Mouse (Mus musculus): ENCODE measurements around the gene Haus8. TPM values are rescaled to one million over a fixed set of nuclear protein-coding genes. Genes with fewer than 3 reads are reported as not detected.
"Not testable (repeated sequence)": the region's sequence is repeated elsewhere in the genome, so short reads cannot be mapped to it uniquely, and the experiment has no call there.

The Haus8 gene
- 60.8 and 61.4 TPM in 2 replicates for polyA plus RNA-seq (2016; fragmentation: Nextera tagmentation; extraction: Ambion mirVana)

- WGBS, result under 1% methylated on average over 84 of the region's 84 CpGs
- DNase-seq (ENCODE audit: low spot score), result peak; percentile 97
- no peaks in the 10 kb centered on the region for H3K9me3 ChIP-seq (replicated peaks)
- H3K27ac ChIP-seq (replicated peaks), result peak within 1 kb of the TSS; percentile 89
- peak within 1 kb of the TSS; percentile 92 for H3K4me3 ChIP-seq
- H3K36me3 ChIP-seq, result peaks cover 14% of the 10 kb centered on the region
- H3K4me1 ChIP-seq, result peaks cover 37% of the 10 kb centered on the region
- H3K27me3 ChIP-seq (ENCODE audit: low read depth, poor library complexity, severe bottlenecking), result no peaks in the 10 kb centered on the region
Measured at GRCm38 (mm10) chr8:71272286-71273150, at the start of gene Haus8, which contains the start of gene Myo9b. TSS of gene Haus8 (minus strand) at chr8:71272934. TSS of gene Myo9b (plus strand) at chr8:71272714.

GRCm38 (mm10) chr8:71319760-71320159 is 47.0 kb upstream of the Haus8 start:
- H3K9me3 ChIP-seq (replicated peaks); H3K27me3 ChIP-seq (ENCODE audit: low read depth, poor library complexity, severe bottlenecking); DNase-seq (ENCODE audit: low spot score); H3K4me1 ChIP-seq; H3K4me3 ChIP-seq; H3K27ac ChIP-seq (replicated peaks): not testable (repeated sequence)
- 86% methylated on average over 2 of the region's 2 CpGs for WGBS
- peaks cover 69% of the 10 kb centered on the region for H3K36me3 ChIP-seq

GRCm38 (mm10) chr8:71318610-71319009 is 45.9 kb upstream of the Haus8 start:
- WGBS, result 78% methylated on average over 5 of the region's 5 CpGs
- not testable (repeated sequence) for H3K27ac ChIP-seq (replicated peaks)

GRCm38 (mm10) chr8:71316486-71317031 is 43.8 kb upstream of the Haus8 start:
- no peak for DNase-seq (ENCODE audit: low spot score)
- Histone ChIP-seq H3K27me3 (ENCODE audit: low read depth, poor library complexity, severe bottlenecking) (no peaks in the 10 kb centered on the region), H3K36me3 (peaks cover 40% of the 10 kb centered on the region), H3K9me3 (replicated peaks) (no peaks in the 10 kb centered on the region), H3K4me3 (no peak overlapping the region), H3K27ac (replicated peaks) (no peak overlapping the region), H3K4me1 (peaks cover 12% of the 10 kb centered on the region)

More at GRCm38 (mm10) chr8:71318610-71319009, 45.9 kb upstream of the Haus8 start:
- H3K4me3 ChIP-seq; H3K27me3 ChIP-seq (ENCODE audit: low read depth, poor library complexity, severe bottlenecking); H3K9me3 ChIP-seq (replicated peaks); H3K4me1 ChIP-seq; DNase-seq (ENCODE audit: low spot score): not testable (repeated sequence)
- H3K36me3 ChIP-seq, result peaks cover 60% of the 10 kb centered on the region

GRCm38 (mm10) chr8:71315972-71316371 is 43.2 kb upstream of the Haus8 start:
- Histone ChIP-seq H3K9me3 (replicated peaks) (no peaks in the 10 kb centered on the region), H3K4me1 (peaks cover 12% of the 10 kb centered on the region), H3K27ac (replicated peaks) (no peak overlapping the region), H3K4me3 (no peak overlapping the region), H3K27me3 (ENCODE audit: low read depth, poor library complexity, severe bottlenecking) (no peaks in the 10 kb centered on the region), H3K36me3 (peaks cover 35% of the 10 kb centered on the region)
- DNase-seq (ENCODE audit: low spot score), result no peak
- 92% methylated on average over 5 of the region's 5 CpGs for WGBS

GRCm38 (mm10) chr8:71313951-71314350 is 41.2 kb upstream of the Haus8 start:
- Histone ChIP-seq H3K4me3 (no peak overlapping the region), H3K36me3 (peaks cover 34% of the 10 kb centered on the region), H3K27ac (replicated peaks) (no peak overlapping the region), H3K9me3 (replicated peaks) (no peaks in the 10 kb centered on the region), H3K27me3 (ENCODE audit: low read depth, poor library complexity, severe bottlenecking) (no peaks in the 10 kb centered on the region), H3K4me1 (peaks cover 12% of the 10 kb centered on the region)
- DNase-seq (ENCODE audit: low spot score), result no peak
- 82% methylated on average over 2 of the region's 2 CpGs for WGBS

GRCm38 (mm10) chr8:71312700-71313099 is 40.0 kb upstream of the Haus8 start:
- peak overlapping the region; percentile 42; the same call in 1 of the 2 replicates for H3K27ac ChIP-seq (replicated peaks)
- 74% methylated on average over 1 of the region's 1 CpGs for WGBS
- DNase-seq (ENCODE audit: low spot score), result no peak
- peaks cover 12% of the 10 kb centered on the region for H3K4me1 ChIP-seq
- peaks cover 29% of the 10 kb centered on the region for H3K36me3 ChIP-seq
- H3K9me3 ChIP-seq (replicated peaks), result no peaks in the 10 kb centered on the region
- H3K27me3 ChIP-seq (ENCODE audit: low read depth, poor library complexity, severe bottlenecking), result no peaks in the 10 kb centered on the region
- H3K4me3 ChIP-seq, result no peak overlapping the region

GRCm38 (mm10) chr8:71310446-71310845 is 37.7 kb upstream of the Haus8 start:
- Histone ChIP-seq H3K4me3 (no peak overlapping the region), H3K27me3 (ENCODE audit: low read depth, poor library complexity, severe bottlenecking) (no peaks in the 10 kb centered on the region), H3K27ac (replicated peaks) (no peak overlapping the region), H3K36me3 (peaks cover 14% of the 10 kb centered on the region), H3K9me3 (replicated peaks) (no peaks in the 10 kb centered on the region), H3K4me1 (peaks cover 12% of the 10 kb centered on the region)
- WGBS, result 80% methylated on average over 6 of the region's 6 CpGs
- DNase-seq (ENCODE audit: low spot score), result no peak

GRCm38 (mm10) chr8:71307913-71308312 is 35.2 kb upstream of the Haus8 start:
- no peaks in the 10 kb centered on the region for H3K27me3 ChIP-seq (ENCODE audit: low read depth, poor library complexity, severe bottlenecking)
- WGBS, result 92% methylated on average over 4 of the region's 4 CpGs
- H3K4me3 ChIP-seq, result no peak overlapping the region
- no peaks in the 10 kb centered on the region; the same call in 1 of the 2 replicates for H3K9me3 ChIP-seq (replicated peaks)
- H3K27ac ChIP-seq (replicated peaks), result no peak overlapping the region
- peaks cover 8% of the 10 kb centered on the region for H3K4me1 ChIP-seq
- DNase-seq (ENCODE audit: low spot score), result no peak
- H3K36me3 ChIP-seq, result peaks cover 22% of the 10 kb centered on the region

- Histone ChIP-seq H3K9me3 (replicated peaks) (peaks cover 3% of the 10 kb centered on the region; the same call in 1 of the 2 replicates), H3K27ac (replicated peaks) (no peak overlapping the region), H3K4me1 (peaks cover 3% of the 10 kb centered on the region), H3K36me3 (peaks cover 28% of the 10 kb centered on the region), H3K4me3 (no peak overlapping the region), H3K27me3 (ENCODE audit: low read depth, poor library complexity, severe bottlenecking) (no peaks in the 10 kb centered on the region)
- DNase-seq (ENCODE audit: low spot score), result no peak
- WGBS, result 100% methylated on average over 1 of the region's 1 CpGs
Measured at GRCm38 (mm10) chr8:71307371-71307770, 34.6 kb upstream of the Haus8 start.

- H3K9me3 ChIP-seq (replicated peaks), result peaks cover 6% of the 10 kb centered on the region; the same call in 1 of the 2 replicates
- H3K4me1 ChIP-seq, result no peaks in the 10 kb centered on the region
- no peak overlapping the region for H3K27ac ChIP-seq (replicated peaks)
- DNase-seq (ENCODE audit: low spot score), result no peak
- H3K36me3 ChIP-seq, result peaks cover 35% of the 10 kb centered on the region
- no peak overlapping the region for H3K4me3 ChIP-seq
- no peaks in the 10 kb centered on the region for H3K27me3 ChIP-seq (ENCODE audit: low read depth, poor library complexity, severe bottlenecking)
- 82% methylated on average over 1 of the region's 1 CpGs for WGBS
Measured at GRCm38 (mm10) chr8:71305988-71306387, 33.3 kb upstream of the Haus8 start.

- H3K9me3 ChIP-seq (replicated peaks), result peaks cover 6% of the 10 kb centered on the region; the same call in 1 of the 2 replicates
- WGBS, result 93% methylated on average over 1 of the region's 1 CpGs
- peaks cover 41% of the 10 kb centered on the region for H3K36me3 ChIP-seq
- no peaks in the 10 kb centered on the region for H3K27me3 ChIP-seq (ENCODE audit: low read depth, poor library complexity, severe bottlenecking)
- no peak overlapping the region for H3K4me3 ChIP-seq
- H3K4me1 ChIP-seq, result no peaks in the 10 kb centered on the region
- H3K27ac ChIP-seq (replicated peaks), result no peak overlapping the region
- no peak for DNase-seq (ENCODE audit: low spot score)
Measured at GRCm38 (mm10) chr8:71303632-71304031, 30.9 kb upstream of the Haus8 start.

- WGBS, result 95% methylated on average over 1 of the region's 1 CpGs
- H3K4me3 ChIP-seq, result no peak overlapping the region
- no peaks in the 10 kb centered on the region for H3K27me3 ChIP-seq (ENCODE audit: low read depth, poor library complexity, severe bottlenecking)
- H3K27ac ChIP-seq (replicated peaks), result no peak overlapping the region
- peaks cover 47% of the 10 kb centered on the region for H3K36me3 ChIP-seq
- peaks cover 6% of the 10 kb centered on the region; the same call in 1 of the 2 replicates for H3K9me3 ChIP-seq (replicated peaks)
- H3K4me1 ChIP-seq, result no peaks in the 10 kb centered on the region
- DNase-seq (ENCODE audit: low spot score), result no peak
Measured at GRCm38 (mm10) chr8:71302788-71303187, 30.1 kb upstream of the Haus8 start.

Data from midbrain, embryonic 10.5 days (tissue).